Mouse (Mus musculus) left cerebral cortex, postnatal 14 days (tissue): ENCODE data around the gene Fxyd4. TPM values are rescaled to one million over a fixed set of nuclear protein-coding genes. Genes with fewer than 3 reads are reported as not detected.

ENCODE experiments used
- DNase-seq, 2 experiments: peaks; one replicate each; pipeline ENCODE4 v3.0.0; 2021 to 2022; ENCODE audit warnings: low spot score in 2 of 2, mixed read lengths in 1 of 2
- intact Hi-C: fragments of 180-260 bp; cut with DNase I; formaldehyde crosslinking; loops from one replicate; pipeline ENCODE4 v1.15.1; 2025
- microRNA-seq, 2 experiments: library from miRNA; unstranded; fragments of <30 nt; microRNA quantifications; one replicate each; pipeline ENCODE4 v1.2.0; 2022
- total RNA-seq, 2 experiments: library from RNA; stranded (reverse); gene quantifications; 2 replicates each; pipeline ENCODE4 v1.2.3; 2021

The Fxyd4 gene
- total RNA-seq, 2 experiments from 2014 or later = not detected

- no peak for DNase-seq
- intact Hi-C loops = no loop called here
Observed at GRCm38 (mm10) chr6:117901510-117902402, 35.7 kb downstream of the Fxyd4 start.

DNA sequence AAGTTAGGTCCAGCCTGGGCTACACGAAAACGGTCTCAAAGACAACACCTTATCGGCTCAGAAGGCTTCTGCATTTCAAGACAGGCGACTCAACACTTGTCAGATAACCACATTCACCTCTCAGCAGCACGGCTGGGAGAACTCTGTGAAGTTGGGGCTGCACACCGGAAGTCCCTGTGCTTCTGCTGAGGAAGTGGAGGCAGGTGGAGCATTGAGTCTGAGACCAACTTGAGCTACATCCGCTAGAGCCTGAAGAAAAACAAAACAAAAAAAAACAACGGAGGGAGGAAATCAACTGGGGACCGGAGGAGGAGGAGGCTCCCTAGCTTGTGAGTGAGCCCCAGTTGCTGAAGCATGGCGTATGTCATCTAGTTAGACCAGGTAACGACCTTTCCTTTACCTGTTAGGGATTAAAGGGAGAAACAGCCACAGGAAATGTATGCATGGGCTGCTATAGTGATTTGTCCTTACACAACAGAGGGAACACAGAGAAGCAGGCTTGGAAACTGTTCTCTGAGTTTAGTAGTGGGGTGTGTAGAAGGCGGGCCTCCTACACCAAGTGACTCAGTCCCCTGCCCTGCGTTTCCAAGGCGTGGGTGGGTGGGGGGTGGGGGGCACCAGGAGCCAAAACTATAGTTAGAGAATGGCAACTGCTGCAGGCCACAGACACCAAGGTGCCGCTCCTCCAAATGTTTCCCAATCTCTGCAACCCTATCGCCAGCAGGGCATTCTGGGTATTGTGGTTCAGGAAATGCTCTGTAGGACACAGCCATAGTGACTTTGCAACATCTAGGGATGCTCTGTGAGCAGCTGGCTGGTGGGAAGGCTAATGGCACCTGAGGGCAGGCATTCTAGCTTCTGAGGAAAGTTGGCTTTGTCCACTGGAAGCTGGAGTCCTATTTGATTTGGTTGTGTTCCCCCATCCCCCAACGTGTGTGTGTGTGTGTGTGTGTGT, 37.1 kb downstream of the Fxyd4 start, which contains the start of gene Hnrnpf:
TSS of gene Hnrnpf (plus strand) at position 199 of the 955 bp plus-strand sequence.
- intact Hi-C loops = no loop called here
- no peak for DNase-seq

- no peak for DNase-seq
- intact Hi-C loops = no loop called here
Observed at GRCm38 (mm10) chr6:117897800-117898199, 39.7 kb downstream of the Fxyd4 start.

GRCm38 (mm10) chr6:117893435-117893834, 44.1 kb downstream of the Fxyd4 start:
- intact Hi-C loops = no loop called here
- no peak for DNase-seq

DNA sequence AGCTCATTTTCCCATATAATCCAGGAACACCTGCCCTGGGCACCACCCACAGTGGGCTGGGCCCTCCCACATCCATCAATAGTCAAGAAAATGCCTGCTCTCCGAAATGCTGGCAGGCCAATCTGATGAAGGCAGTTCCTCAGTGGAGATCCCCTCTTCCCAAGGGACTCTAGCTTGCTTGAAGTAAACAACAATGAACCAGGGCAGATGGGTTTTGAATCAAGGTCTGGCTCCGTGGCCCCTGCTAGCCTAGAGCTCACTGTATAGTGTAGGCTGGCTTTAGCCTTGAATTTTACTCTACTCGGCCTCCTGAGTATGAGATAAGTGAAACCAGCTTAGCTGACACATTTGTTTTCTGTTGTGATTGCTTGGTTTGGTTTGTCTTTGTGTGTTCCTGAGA, 45.1 kb downstream of the Fxyd4 start:
- intact Hi-C loops = no loop called here
- DNase-seq = no peak

GRCm38 (mm10) chr6:117891369-117892160, 45.9 kb downstream of the Fxyd4 start:
- intact Hi-C loops = no loop called here
- no peak for DNase-seq

- no peak for DNase-seq
- intact Hi-C loops = no loop called here
Observed at GRCm38 (mm10) chr6:117890257-117890656, 47.2 kb downstream of the Fxyd4 start.

GRCm38 (mm10) chr6:117888642-117889096, 48.8 kb downstream of the Fxyd4 start:
- no peak for DNase-seq
- intact Hi-C loops = no loop called here

DNA sequence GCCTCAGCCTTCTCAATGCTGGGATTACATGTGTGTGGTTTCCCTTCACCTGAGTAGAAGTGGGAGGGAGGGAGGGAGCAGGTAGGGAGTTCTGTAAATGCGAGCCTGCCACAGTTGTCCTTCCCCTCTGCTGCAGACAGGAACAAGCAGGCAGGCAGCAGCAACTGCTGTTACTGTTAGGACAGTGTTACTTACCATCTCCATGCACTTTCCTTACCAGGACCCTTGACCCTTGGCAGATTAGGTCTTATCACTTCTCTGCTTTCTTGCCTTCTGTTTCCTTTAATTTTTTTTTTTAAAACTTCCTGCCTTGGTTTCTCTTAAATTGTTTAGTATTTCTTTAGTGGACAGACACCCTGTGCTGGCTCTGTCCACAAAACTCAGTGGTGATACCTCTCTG, 49.5 kb downstream of the Fxyd4 start:
- intact Hi-C loops = no loop called here
- no peak for DNase-seq

DNA sequence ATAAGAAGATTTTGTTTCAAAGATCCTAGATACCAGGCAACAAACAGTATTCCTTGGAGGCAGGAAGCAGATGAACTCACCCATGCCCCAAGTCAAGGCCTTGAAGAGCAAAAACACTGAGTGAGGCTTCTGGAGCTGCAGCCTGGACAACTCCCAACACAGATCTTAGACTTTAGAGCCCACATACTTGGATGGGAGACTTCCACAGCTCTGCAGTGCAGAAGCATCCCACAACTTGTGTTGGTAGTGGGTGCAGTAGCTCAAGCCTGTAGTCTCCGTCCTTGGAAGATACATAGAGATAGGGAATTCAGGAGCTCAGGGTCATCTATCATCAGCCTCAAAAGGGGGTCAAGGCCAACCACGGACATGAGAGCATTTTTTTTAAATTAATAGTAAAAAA, 51.5 kb downstream of the Fxyd4 start:
- intact Hi-C loops = no loop called here
- no peak for DNase-seq

Small RNA genes lying within 50 kb of the gene (microRNA-seq; reads per million reads assigned to microRNA genes)
- 0 reads per million in 2 experiments for gene Gm25535

Other genes with a start within 250 kb of the Fxyd4 start
- gene Zfp637, start 96.5 kb downstream of the Fxyd4 start, total RNA-seq = 10 to 100 TPM; 58.4 to 58.9 TPM
- gene Zfp239, start 75.6 kb downstream of the Fxyd4 start, total RNA-seq = 10 to 100 TPM; 40.2 to 46.0 TPM
- gene Hnrnpf, start 37.4 kb downstream of the Fxyd4 start, total RNA-seq = 100 to 1,000 TPM; 123 to 145 TPM
- 100 to 1,000 TPM; 121 to 129 TPM for gene Rasgef1a, start 73.7 kb upstream of the Fxyd4 start, total RNA-seq
- gene Csgalnact2, start 201.4 kb upstream of the Fxyd4 start, total RNA-seq = 10 to 100 TPM; 11.5 to 12.8 TPM